Mouse (Mus musculus) CH12.LX (cell line): ENCODE data around the gene Hoxb7. TPM values are rescaled to one million over a fixed set of nuclear protein-coding genes. Genes with fewer than 3 reads are reported as not detected.

Experiments used
- DNase-seq: peaks from one replicate; pipeline ENCODE4 v3.0.0-alpha.2; 2013; ENCODE audit errors: extremely low read depth
- H3K27ac ChIP-seq: 2 replicates; pipeline ENCODE4 v1.5.1; 2012; ENCODE audit warnings: low read depth, mild to moderate bottlenecking, control low read depth, moderate library complexity; ENCODE audit not compliant: insufficient read depth
- H3K27me3 ChIP-seq: replicated peaks from 2 replicates; pipeline ENCODE3; 2012; ENCODE audit warnings: inconsistent platforms
- H3K36me3 ChIP-seq, 2 experiments: replicated peaks in 1 of 2; 2 replicates each; pipeline versions ENCODE3 to v1.6.1; 2012; ENCODE audit warnings: inconsistent platforms in 1 of 2, low read length in 1 of 2, mild to moderate bottlenecking in 1 of 2, mixed read lengths in 1 of 2, moderate library complexity in 1 of 2; ENCODE audit not compliant: control insufficient read depth in 1 of 2, insufficient read depth in 1 of 2
- H3K4me1 ChIP-seq, 2 experiments: 2 replicates each; pipeline ENCODE4 v1.6.1; 2012; ENCODE audit warnings: inconsistent platforms in 1 of 2, moderate library complexity in 1 of 2; ENCODE audit not compliant: insufficient read depth in 2 of 2, control insufficient read depth in 1 of 2
- H3K4me2 ChIP-seq: 2 replicates; pipeline ENCODE4 v1.6.1; 2012; ENCODE audit warnings: low read depth, mild to moderate bottlenecking, control low read depth; ENCODE audit not compliant: poor library complexity, insufficient read depth, severe bottlenecking
- H3K4me3 ChIP-seq, 3 experiments: fragments of 150-350 bp in 1 of 3; sonication (generic) in 1 of 3; replicated peaks in 1 of 3; 2 replicates each; pipeline versions ENCODE3 to v1.5.1; 2011 to 2012; ENCODE audit warnings: low read depth in 2 of 3, low read length in 2 of 3, mild to moderate bottlenecking in 2 of 3, moderate library complexity in 2 of 3, control low read depth in 1 of 3, improper control_type of control experiment in 1 of 3, inconsistent platforms in 1 of 3, mixed read lengths in 1 of 3; ENCODE audit not compliant: poor library complexity in 1 of 3
- H3K79me2 ChIP-seq: replicated peaks from 2 replicates; pipeline ENCODE4 v1.6.1; 2012; ENCODE audit warnings: mild to moderate bottlenecking, moderate library complexity; ENCODE audit not compliant: control insufficient read depth, poor library complexity, insufficient read depth, severe bottlenecking; ENCODE audit errors: extremely low read depth
- H3K9ac ChIP-seq: 2 replicates; pipeline ENCODE4 v1.6.1; 2012; ENCODE audit warnings: low read depth, mild to moderate bottlenecking, control low read depth, moderate library complexity; ENCODE audit not compliant: insufficient read depth
- H3K9me3 ChIP-seq: replicated peaks from 2 replicates; pipeline ENCODE3; 2012; ENCODE audit warnings: low read length, inconsistent platforms, mixed read lengths
- BHLHE40 ChIP-seq: IDR thresholded peaks from 2 replicates; pipeline ENCODE4 v1.6.1; 2011; ENCODE audit warnings: mild to moderate bottlenecking, low read depth, low read length, improper control_type of control experiment
- CHD1 ChIP-seq: IDR thresholded peaks from 2 replicates; pipeline ENCODE4 v1.6.1; 2012; ENCODE audit warnings: low read depth, low read length, improper control_type of control experiment, inconsistent platforms
- CTCF ChIP-seq, 2 experiments: IDR thresholded peaks in 1 of 2; conservative IDR thresholded peaks in 1 of 2; 2 replicates each; pipeline ENCODE4 v1.5.1; 2011 to 2012; ENCODE audit warnings: low read depth in 2 of 2, low read length in 2 of 2, improper control_type of control experiment in 1 of 2, inconsistent platforms in 1 of 2, mild to moderate bottlenecking in 1 of 2, moderate library complexity in 1 of 2
- E2F4 ChIP-seq: IDR thresholded peaks from 2 replicates; pipeline ENCODE4 v1.6.1; 2011; ENCODE audit warnings: low read depth, low read length, improper control_type of control experiment; ENCODE audit not compliant: insufficient replicate concordance
- ETS1 ChIP-seq: conservative IDR thresholded peaks from 2 replicates; pipeline ENCODE4 v1.6.1; 2012; ENCODE audit warnings: low read depth, mild to moderate bottlenecking, inconsistent platforms, low read length, improper control_type of control experiment, moderate library complexity
- HCFC1 ChIP-seq: IDR thresholded peaks from 2 replicates; pipeline ENCODE4 v1.6.1; 2012; ENCODE audit warnings: low read depth, mild to moderate bottlenecking, inconsistent platforms, low read length, improper control_type of control experiment
- JUND ChIP-seq: conservative IDR thresholded peaks from 2 replicates; pipeline ENCODE4 v1.6.1; 2011; ENCODE audit warnings: low read depth, low read length, improper control_type of control experiment
- KAT2A ChIP-seq: IDR thresholded peaks from 2 replicates; pipeline ENCODE4 v1.6.1; 2012; ENCODE audit warnings: low read length, improper control_type of control experiment, inconsistent platforms; ENCODE audit not compliant: insufficient replicate concordance
- MAFK ChIP-seq: IDR thresholded peaks from 2 replicates; pipeline ENCODE4 v1.6.1; 2011; ENCODE audit warnings: low read length, improper control_type of control experiment; ENCODE audit not compliant: insufficient replicate concordance
- MAX ChIP-seq: IDR thresholded peaks from 2 replicates; pipeline ENCODE4 v1.6.1; 2011; ENCODE audit warnings: low read length, improper control_type of control experiment
- MAZ ChIP-seq: IDR thresholded peaks from 2 replicates; pipeline ENCODE4 v1.6.1; 2012; ENCODE audit warnings: low read depth, mild to moderate bottlenecking, inconsistent platforms, low read length, improper control_type of control experiment, moderate library complexity
- MEF2A ChIP-seq: IDR thresholded peaks from 2 replicates; pipeline ENCODE4 v1.6.1; 2014; ENCODE audit warnings: low read depth, mild to moderate bottlenecking, inconsistent platforms, low read length, improper control_type of control experiment, borderline replicate concordance
- MXI1 ChIP-seq: IDR thresholded peaks from 2 replicates; pipeline ENCODE4 v1.6.1; 2011; ENCODE audit warnings: mild to moderate bottlenecking, low read depth, low read length, improper control_type of control experiment
- MYC ChIP-seq: IDR thresholded peaks from 2 replicates; pipeline ENCODE4 v1.6.1; 2011; ENCODE audit warnings: low read depth, mild to moderate bottlenecking, improper control_type of control experiment, low read length
- NRF1 ChIP-seq: IDR thresholded peaks from 2 replicates; pipeline ENCODE4 v1.6.1; 2014; ENCODE audit warnings: low read depth, mild to moderate bottlenecking, inconsistent platforms, low read length, improper control_type of control experiment, moderate library complexity
- PAX5 ChIP-seq: IDR thresholded peaks from 2 replicates; pipeline ENCODE4 v1.6.1; 2012; ENCODE audit warnings: low read length, inconsistent platforms, mixed read lengths
- RCOR1 ChIP-seq: conservative IDR thresholded peaks from 2 replicates; pipeline ENCODE4 v1.6.1; 2012; ENCODE audit warnings: low read depth, mild to moderate bottlenecking, inconsistent platforms, low read length, improper control_type of control experiment
- SIN3A ChIP-seq: IDR thresholded peaks from 2 replicates; pipeline ENCODE4 v1.6.1; 2012; ENCODE audit warnings: low read length, improper control_type of control experiment, inconsistent platforms
- USF2 ChIP-seq: conservative IDR thresholded peaks from 2 replicates; pipeline ENCODE4 v1.6.1; 2011; ENCODE audit warnings: low read depth, low read length, improper control_type of control experiment
- ZC3H11A ChIP-seq: IDR thresholded peaks from 2 replicates; pipeline ENCODE4 v1.6.1; 2012; ENCODE audit warnings: low read depth, mild to moderate bottlenecking, inconsistent platforms, low read length, improper control_type of control experiment
- ZKSCAN1 ChIP-seq: IDR thresholded peaks from 2 replicates; pipeline ENCODE4 v1.6.1; 2012; ENCODE audit warnings: low read depth, inconsistent platforms, low read length, improper control_type of control experiment, borderline replicate concordance
- ZMIZ1 ChIP-seq: IDR thresholded peaks from 2 replicates; pipeline ENCODE4 v1.6.1; 2012; ENCODE audit warnings: low read depth, mild to moderate bottlenecking, inconsistent platforms, low read length, improper control_type of control experiment
- ZNF384 ChIP-seq: IDR thresholded peaks from 2 replicates; pipeline ENCODE4 v1.6.1; 2012; ENCODE audit warnings: low read depth, low read length, improper control_type of control experiment, inconsistent platforms
- dilution Hi-C: fragments of 300-500 bp; cut with MboI; formaldehyde crosslinking; loops from 2 replicates; pipeline ENCODE4 v1.14.3; 2020; ENCODE audit warnings: low sequenced_read_pairs; ENCODE audit not compliant: extremely low pct_unique_long_range_greater_than_20kb, extremely low pct_ligation_motif_present
- in situ Hi-C: fragments of 300-500 bp; cut with MboI; formaldehyde crosslinking; loops from 3 replicates; pipeline ENCODE4 v1.14.3; 2019; ENCODE audit warnings: low sequenced_read_pairs, low pct_ligation_motif_present, low pct_unique_long_range_greater_than_20kb, mixed read lengths
- polyA plus RNA-seq: library from polyadenylated mRNA; unstranded; fragments of >175 nt; gene quantifications from 2 replicates; pipeline ENCODE4 v1.2.1, GENCODE M21; 2012; ENCODE audit warnings: low read depth; ENCODE audit not compliant: insufficient read length
- total RNA-seq, 2 experiments: library from RNA; depleted of rRNA; stranded (reverse); fragments of 300-350 nt in 1 of 2; fragments of >200 nt in 1 of 2; gene quantifications; 2 replicates each; pipeline ENCODE4 v1.2.3; 2012 to 2014

Gene Hoxb7
- total and polyA plus RNA-seq, 3 experiments, result not detected

DNA sequence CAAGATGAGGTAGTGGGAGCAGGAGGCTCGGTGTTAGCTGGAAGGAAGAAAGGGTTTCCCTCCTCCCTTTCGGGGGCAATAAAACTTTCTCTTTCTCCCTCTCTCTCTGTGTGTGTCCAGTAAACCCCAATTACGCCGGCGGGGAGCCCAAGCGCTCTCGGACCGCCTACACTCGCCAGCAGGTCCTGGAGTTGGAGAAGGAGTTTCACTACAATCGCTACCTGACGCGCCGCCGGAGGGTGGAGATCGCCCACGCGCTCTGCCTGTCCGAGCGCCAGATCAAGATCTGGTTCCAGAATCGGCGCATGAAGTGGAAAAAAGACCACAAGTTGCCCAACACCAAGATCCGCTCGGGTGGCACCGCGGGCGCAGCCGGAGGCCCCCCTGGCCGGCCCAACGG is 33.5 kb downstream of the Hoxb7 start:
- TF ChIP-seq ZKSCAN1, result no peak
- no peak for TF ChIP-seq MXI1
- no peak for TF ChIP-seq ETS1
- no peak for TF ChIP-seq KAT2A
- TF ChIP-seq E2F4, result no peak
- no peak for TF ChIP-seq CTCF (conservative IDR thresholded peaks at IDR 0.05 in 1 of 2, IDR thresholded peaks at IDR 0.05 in 1 of 2; ENCODE audit: low read depth in 2 of 2, low read length in 2 of 2)
- TF ChIP-seq ZMIZ1, result no peak
- TF ChIP-seq CHD1, result no peak
- TF ChIP-seq MAZ, result no peak
- no peak for TF ChIP-seq ZC3H11A
- no peak for TF ChIP-seq BHLHE40
- TF ChIP-seq ZNF384, result no peak
- no peak for TF ChIP-seq PAX5
- no peak for TF ChIP-seq NRF1
- TF ChIP-seq MYC, result no peak
- no peak for TF ChIP-seq USF2
- TF ChIP-seq MAX, result no peak
- no peak for TF ChIP-seq RCOR1
- no peak for TF ChIP-seq JUND
- H3K4me1 ChIP-seq, result peaks cover 4 to 15% of the 10 kb centered on the region in 2 experiments; a peak in 2 of 4 replicates
- H3K27me3 ChIP-seq, result peaks cover 14% of the 10 kb centered on the region
- in situ Hi-C loops (loop anchor here (25.0 kb wide), 1 partner anchor 217 kb away; no protein-coding TSS in a partner anchor), dilution Hi-C loops (no loop called here)
- no peak for DNase-seq
- peaks cover 0 to 11% of the 10 kb centered on the region in 2 experiments for H3K36me3 ChIP-seq
- H3K27ac ChIP-seq, result no peak overlapping the region
- peak overlapping the region in 1 of 3 experiments; percentile 76 for H3K4me3 ChIP-seq
- H3K4me2 ChIP-seq, result 0 out of 2 replicates have a peak overlapping the region, but pooled peaks have one; percentile 68
- H3K9me3 ChIP-seq, result no peaks in the 10 kb centered on the region
- no peaks in the 10 kb centered on the region for H3K79me2 ChIP-seq
- no peak overlapping the region for H3K9ac ChIP-seq

DNA sequence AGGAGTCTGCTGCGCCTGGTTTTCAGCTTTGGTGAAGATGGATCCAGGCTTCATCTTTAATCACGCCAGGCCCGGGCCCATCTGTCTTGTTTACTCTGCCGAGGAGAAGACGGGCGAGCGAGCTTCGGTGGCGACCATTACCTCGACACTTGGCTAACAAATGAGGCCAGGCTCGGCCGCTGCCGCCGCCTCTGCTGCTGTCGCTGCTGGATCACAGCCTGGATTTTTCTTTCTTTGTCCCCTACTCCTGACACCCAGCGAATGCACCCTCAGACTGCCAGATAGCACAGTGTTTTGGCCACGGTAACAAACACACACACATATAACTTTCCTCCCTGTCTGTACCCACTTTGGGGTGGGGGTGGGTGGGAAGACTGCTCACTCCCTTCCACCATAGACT is 34.3 kb downstream of the Hoxb7 start:
- H3K36me3 ChIP-seq, result peaks cover 0 to 11% of the 10 kb centered on the region in 2 experiments
- TF ChIP-seq HCFC1, result no peak
- no peak for TF ChIP-seq ZMIZ1
- TF ChIP-seq MAFK, result no peak
- TF ChIP-seq ZKSCAN1, result no peak
- TF ChIP-seq SIN3A, result no peak
- TF ChIP-seq MEF2A, result no peak
- peaks cover 4 to 15% of the 10 kb centered on the region in 2 experiments; a peak in 2 of 4 replicates for H3K4me1 ChIP-seq
- in situ Hi-C loops, result loop anchor here (25.0 kb wide), 1 partner anchor 217 kb away; no protein-coding TSS in a partner anchor
- no peak overlapping the region for H3K4me3 ChIP-seq
- H3K4me2 ChIP-seq, result no peak overlapping the region
- no peaks in the 10 kb centered on the region for H3K9me3 ChIP-seq
- H3K27ac ChIP-seq, result no peak overlapping the region
- no peak overlapping the region for H3K9ac ChIP-seq
- no peak for DNase-seq
- peaks cover 7% of the 10 kb centered on the region for H3K27me3 ChIP-seq
- H3K79me2 ChIP-seq, result no peaks in the 10 kb centered on the region
- dilution Hi-C loops, result no loop called here
